Mouse (Mus musculus) c-Kit-positive CD71-negative TER-119-negative erythroid progenitor cells, embryonic 14.5 days (primary cell): ENCODE measurements around the gene Lrrc8c.
"Not testable (repeated sequence)": the region's sequence is repeated elsewhere in the genome, so short reads cannot be mapped to it uniquely, and the experiment has no call there.

Experiments used
- DNase-seq: peaks from one replicate; pipeline ENCODE4 v3.0.0-alpha.2; 2013; ENCODE audit warnings: low read depth

Gene Lrrc8c

GRCm38 (mm10) chr5:105602585-105602984 lies 83.4 kb downstream of the Lrrc8c start:
- DNase-seq: no peak

- no peak for DNase-seq
Observed at GRCm38 (mm10) chr5:105605736-105606135, 86.5 kb downstream of the Lrrc8c start.

- no peak for DNase-seq
Observed at GRCm38 (mm10) chr5:105609683-105610082, 90.5 kb downstream of the Lrrc8c start.

GRCm38 (mm10) chr5:105613002-105613401 lies 93.8 kb downstream of the Lrrc8c start:
- no peak for DNase-seq

GRCm38 (mm10) chr5:105614000-105614399 lies 94.8 kb downstream of the Lrrc8c start:
- no peak for DNase-seq

GRCm38 (mm10) chr5:105614682-105615434 lies 95.7 kb downstream of the Lrrc8c start:
- DNase-seq: no peak

GRCm38 (mm10) chr5:105615871-105616454 lies 96.8 kb downstream of the Lrrc8c start:
- DNase-seq: no peak

- no peak for DNase-seq
Observed at GRCm38 (mm10) chr5:105616538-105616937, 97.3 kb downstream of the Lrrc8c start.

- no peak for DNase-seq
Observed at GRCm38 (mm10) chr5:105618510-105618909, 99.3 kb downstream of the Lrrc8c start.

GRCm38 (mm10) chr5:105619666-105620065 lies 100.5 kb downstream of the Lrrc8c start:
- no peak for DNase-seq

GRCm38 (mm10) chr5:105620505-105621116 lies 101.4 kb downstream of the Lrrc8c start:
- DNase-seq: no peak

GRCm38 (mm10) chr5:105623074-105623713 lies 104.0 kb downstream of the Lrrc8c start:
- no peak for DNase-seq

GRCm38 (mm10) chr5:105624257-105624656 lies 105.1 kb downstream of the Lrrc8c start:
- DNase-seq: no peak

GRCm38 (mm10) chr5:105625504-105626150 lies 106.4 kb downstream of the Lrrc8c start:
- DNase-seq: no peak

- no peak for DNase-seq
Observed at GRCm38 (mm10) chr5:105626355-105626754, 107.2 kb downstream of the Lrrc8c start.

GRCm38 (mm10) chr5:105627093-105627492 lies 107.9 kb downstream of the Lrrc8c start:
- DNase-seq: no peak

GRCm38 (mm10) chr5:105629955-105630354 lies 110.8 kb downstream of the Lrrc8c start:
- no peak for DNase-seq

- no peak for DNase-seq
Observed at GRCm38 (mm10) chr5:105632066-105632465, 112.9 kb downstream of the Lrrc8c start.

GRCm38 (mm10) chr5:105635576-105635975 lies 116.4 kb downstream of the Lrrc8c start:
- no peak for DNase-seq

- no peak for DNase-seq
Observed at GRCm38 (mm10) chr5:105636484-105637191, 117.5 kb downstream of the Lrrc8c start.

- DNase-seq: not testable (repeated sequence)
Observed at GRCm38 (mm10) chr5:105638266-105638665, 119.1 kb downstream of the Lrrc8c start.

- no peak for DNase-seq
Observed at GRCm38 (mm10) chr5:105638916-105639315, 119.7 kb downstream of the Lrrc8c start.
